Mouse (Mus musculus) G1E (cell line): Measurements from ENCODE around the gene Snx33.

Source experiments
- CTCF ChIP-seq: IDR thresholded peaks from 2 replicates; pipeline ENCODE4 v1.5.1; 2012; ENCODE audit warnings: low read depth, low read length, inconsistent platforms, mixed read lengths
- GATA2 ChIP-seq: IDR thresholded peaks from 2 replicates; pipeline ENCODE4 v1.6.1; 2012; ENCODE audit warnings: low read depth, low read length, inconsistent platforms, borderline replicate concordance
- POLR2AphosphoS5 ChIP-seq: IDR thresholded peaks from 2 replicates; pipeline ENCODE4 v1.6.1; 2012; ENCODE audit warnings: low read depth, low read length, inconsistent platforms; ENCODE audit not compliant: insufficient replicate concordance

- TF ChIP-seq GATA2 (no peak), CTCF (no peak), POLR2AphosphoS5 (no peak)
Measured at GRCm38 (mm10) chr9:56926387-56926786, 1.8 kb downstream of the Snx33 start.
